Mouse (Mus musculus): ENCODE data around the gene C4b. TPM values are rescaled to one million over a fixed set of nuclear protein-coding genes. Genes with fewer than 3 reads are reported as not detected.

The C4b gene
- polyA plus RNA-seq, 1 experiment: 0.05 TPM

- H3K4me1 ChIP-seq (ENCODE audit: control insufficient read depth): no peaks in the 10 kb centered on the region
Observed at GRCm38 (mm10) chr17:34683179-34683578, 60.5 kb downstream of the C4b start.

GRCm38 (mm10) chr17:34681881-34682536 is 61.7 kb downstream of the C4b start:
- Histone ChIP-seq H3K9me3 (ENCODE audit: control insufficient read depth, low read length) (no peaks in the 10 kb centered on the region), H3K36me3 (ENCODE audit: control insufficient read depth) (no peaks in the 10 kb centered on the region), H3K4me3 (replicated peaks) (no peak overlapping the region), H3K27me3 (ENCODE audit: control insufficient read depth) (peaks cover 26% of the 10 kb centered on the region), H3K4me1 (ENCODE audit: control insufficient read depth) (no peaks in the 10 kb centered on the region)
- TF ChIP-seq GATA1 (IDR thresholded peaks at IDR 0.05; ENCODE audit: low read length) (no peak), TAL1 (IDR thresholded peaks at IDR 0.05; ENCODE audit: low read length) (no peak)

More at GRCm38 (mm10) chr17:34683179-34683578, 60.5 kb downstream of the C4b start:
- no peak for TF ChIP-seq GATA1 (IDR thresholded peaks at IDR 0.05; ENCODE audit: low read length)
- TF ChIP-seq TAL1 (IDR thresholded peaks at IDR 0.05; ENCODE audit: low read length): no peak
- Histone ChIP-seq H3K9me3 (ENCODE audit: control insufficient read depth, low read length) (no peaks in the 10 kb centered on the region), H3K36me3 (ENCODE audit: control insufficient read depth) (no peaks in the 10 kb centered on the region), H3K27me3 (ENCODE audit: control insufficient read depth) (peaks cover 24% of the 10 kb centered on the region), H3K4me3 (replicated peaks) (no peak overlapping the region)

- Histone ChIP-seq H3K4me3 (replicated peaks) (no peak overlapping the region), H3K4me1 (ENCODE audit: control insufficient read depth) (no peaks in the 10 kb centered on the region), H3K27me3 (ENCODE audit: control insufficient read depth) (peaks cover 28% of the 10 kb centered on the region), H3K36me3 (ENCODE audit: control insufficient read depth) (no peaks in the 10 kb centered on the region), H3K9me3 (ENCODE audit: control insufficient read depth, low read length) (no peaks in the 10 kb centered on the region)
- TF ChIP-seq GATA1 (IDR thresholded peaks at IDR 0.05; ENCODE audit: low read length) (no peak), TAL1 (IDR thresholded peaks at IDR 0.05; ENCODE audit: low read length) (no peak)
Observed at GRCm38 (mm10) chr17:34681132-34681571, 62.5 kb downstream of the C4b start.

- TF ChIP-seq GATA1 (IDR thresholded peaks at IDR 0.05; ENCODE audit: low read length) (no peak), TAL1 (IDR thresholded peaks at IDR 0.05; ENCODE audit: low read length) (no peak)
- H3K4me3 ChIP-seq (replicated peaks): no peak overlapping the region
- no peaks in the 10 kb centered on the region for H3K4me1 ChIP-seq (ENCODE audit: control insufficient read depth)
- H3K36me3 ChIP-seq (ENCODE audit: control insufficient read depth): no peaks in the 10 kb centered on the region
- H3K9me3 ChIP-seq (ENCODE audit: control insufficient read depth, low read length): no peaks in the 10 kb centered on the region
- peaks cover 28% of the 10 kb centered on the region for H3K27me3 ChIP-seq (ENCODE audit: control insufficient read depth)
Observed at GRCm38 (mm10) chr17:34680621-34681020, 63.1 kb downstream of the C4b start.

GRCm38 (mm10) chr17:34680191-34680590 is 63.5 kb downstream of the C4b start:
- TF ChIP-seq TAL1 (IDR thresholded peaks at IDR 0.05; ENCODE audit: low read length) (no peak), GATA1 (IDR thresholded peaks at IDR 0.05; ENCODE audit: low read length) (no peak)
- no peaks in the 10 kb centered on the region for H3K36me3 ChIP-seq (ENCODE audit: control insufficient read depth)
- H3K9me3 ChIP-seq (ENCODE audit: control insufficient read depth, low read length): no peaks in the 10 kb centered on the region
- no peak overlapping the region for H3K4me3 ChIP-seq (replicated peaks)
- peaks cover 2% of the 10 kb centered on the region; the same call in 1 of the 2 replicates for H3K4me1 ChIP-seq (ENCODE audit: control insufficient read depth)
- peaks cover 30% of the 10 kb centered on the region for H3K27me3 ChIP-seq (ENCODE audit: control insufficient read depth)

Other genes starting within 250 kb of the C4b start
- not detected in 2 replicates for gene Btnl6, start 226.5 kb downstream of the C4b start, polyA plus RNA-seq (2012)
- gene Notch4, start 179.6 kb downstream of the C4b start, polyA plus RNA-seq (2012): 0.16 and 0.17 TPM in 2 replicates
- gene Gpsm3, start 154.1 kb downstream of the C4b start, polyA plus RNA-seq (2012): 1.2 and 1.3 TPM in 2 replicates
- gene Pbx2, start 152.6 kb downstream of the C4b start, polyA plus RNA-seq (2012): 11.4 and 11.5 TPM in 2 replicates
- 0.33 and 0.46 TPM in 2 replicates for gene Ager, start 146.0 kb downstream of the C4b start, polyA plus RNA-seq (2012)
- 16.2 and 16.8 TPM in 2 replicates for gene Rnf5, start 140.2 kb downstream of the C4b start, polyA plus RNA-seq (2012)
- 16.1 and 18.7 TPM in 2 replicates for gene Agpat1, start 139.6 kb downstream of the C4b start, polyA plus RNA-seq (2012)
- gene Egfl8, start 127.9 kb downstream of the C4b start, polyA plus RNA-seq (2012): 0.03 and 0.05 TPM in 2 replicates
- gene Ppt2, start 115.4 kb downstream of the C4b start, polyA plus RNA-seq (2012): 1.4 and 1.7 TPM in 2 replicates
- gene Prrt1, start 114.3 kb downstream of the C4b start, polyA plus RNA-seq (2012): not detected in 2 replicates
- gene Fkbpl, start 99.1 kb downstream of the C4b start, polyA plus RNA-seq (2012): 0.48 and 0.56 TPM in 2 replicates
- gene Atf6b, start 96.7 kb downstream of the C4b start, polyA plus RNA-seq (2012): 7.7 and 7.8 TPM in 2 replicates
- under 0.01 TPM in 1 of 2 replicates, not detected in the other for gene Tnxb, start 73.3 kb downstream of the C4b start, polyA plus RNA-seq (2012)
- gene Cyp21a1, start 60.7 kb upstream of the C4b start, polyA plus RNA-seq (2012): not detected in 2 replicates
- gene Stk19, start 93.1 kb upstream of the C4b start, polyA plus RNA-seq (2012): 6.3 and 6.7 TPM in 2 replicates
- 15.3 and 22.0 TPM in 2 replicates for gene Dxo, start 93.1 kb upstream of the C4b start, polyA plus RNA-seq (2012)
- 6.7 and 8.9 TPM in 2 replicates for gene Skiv2l, start 106.3 kb upstream of the C4b start, polyA plus RNA-seq (2012)
- 30.9 and 32.9 TPM in 2 replicates for gene Nelfe, start 106.5 kb upstream of the C4b start, polyA plus RNA-seq (2012)
- 0.11 TPM in 1 of 2 replicates, not detected in the other for gene Cfb, start 118.6 kb upstream of the C4b start, polyA plus RNA-seq (2012)
- gene Zbtb12, start 135.6 kb upstream of the C4b start, polyA plus RNA-seq (2012): 0.24 and 0.25 TPM in 2 replicates
- gene Gm20547, start 138.2 kb upstream of the C4b start, polyA plus RNA-seq (2012): not detected in 2 replicates
- 0.13 and 0.17 TPM in 2 replicates for gene C2, start 154.4 kb upstream of the C4b start, polyA plus RNA-seq (2012)
- gene Ehmt2, start 154.6 kb upstream of the C4b start, polyA plus RNA-seq (2012): 6.2 and 6.4 TPM in 2 replicates
- gene Slc44a4, start 170.6 kb upstream of the C4b start, polyA plus RNA-seq (2012): not detected in 2 replicates
- gene Neu1, start 187.4 kb upstream of the C4b start, polyA plus RNA-seq (2012): 0.31 and 0.38 TPM in 2 replicates
- gene Hspa1b, start 215.4 kb upstream of the C4b start, polyA plus RNA-seq (2012): 408 and 454 TPM in 2 replicates
- not detected in 2 replicates for gene Gm20481, start 226.0 kb upstream of the C4b start, polyA plus RNA-seq (2012)
- gene Hspa1a, start 228.3 kb upstream of the C4b start, polyA plus RNA-seq (2012): 195 and 214 TPM in 2 replicates
- gene Hspa1l, start 228.8 kb upstream of the C4b start, polyA plus RNA-seq (2012): 0.04 TPM in 1 of 2 replicates, not detected in the other
- gene Lsm2, start 238.0 kb upstream of the C4b start, polyA plus RNA-seq (2012): 15.9 and 21.4 TPM in 2 replicates